Mouse (Mus musculus) thymus, postnatal 4 days (tissue): ENCODE data around the gene Tmem167.

ENCODE experiments used
- DNase-seq: peaks from one replicate; pipeline ENCODE4 v3.0.0; 2021

Gene Tmem167

GRCm38 (mm10) chr13:90186694-90187093 is 97.8 kb downstream of the Tmem167 start:
- no peak for DNase-seq

- DNase-seq, result no peak
These were observed 99.1 kb downstream of the Tmem167 start for GRCm38 (mm10) chr13:90188021-90188420.

- DNase-seq, result no peak
These were observed 102.9 kb downstream of the Tmem167 start for GRCm38 (mm10) chr13:90191794-90192193.
